Mouse (Mus musculus) bone marrow, adult 2 months (tissue): ENCODE measurements around the gene Ubqln1.

ENCODE experiments used
- CTCF ChIP-seq: fragments of 200-500 bp; IDR thresholded peaks from 2 replicates; pipeline ENCODE4 v1.5.1; 2011; ENCODE audit warnings: low read length, control low read depth; ENCODE audit not compliant: control insufficient read depth, insufficient read depth
- POLR2A ChIP-seq: fragments of 200-500 bp; IDR thresholded peaks from 2 replicates; pipeline ENCODE4 v1.6.1; 2011; ENCODE audit warnings: low read depth, mild to moderate bottlenecking, control low read depth, low read length, borderline replicate concordance; ENCODE audit not compliant: control insufficient read depth

DNA sequence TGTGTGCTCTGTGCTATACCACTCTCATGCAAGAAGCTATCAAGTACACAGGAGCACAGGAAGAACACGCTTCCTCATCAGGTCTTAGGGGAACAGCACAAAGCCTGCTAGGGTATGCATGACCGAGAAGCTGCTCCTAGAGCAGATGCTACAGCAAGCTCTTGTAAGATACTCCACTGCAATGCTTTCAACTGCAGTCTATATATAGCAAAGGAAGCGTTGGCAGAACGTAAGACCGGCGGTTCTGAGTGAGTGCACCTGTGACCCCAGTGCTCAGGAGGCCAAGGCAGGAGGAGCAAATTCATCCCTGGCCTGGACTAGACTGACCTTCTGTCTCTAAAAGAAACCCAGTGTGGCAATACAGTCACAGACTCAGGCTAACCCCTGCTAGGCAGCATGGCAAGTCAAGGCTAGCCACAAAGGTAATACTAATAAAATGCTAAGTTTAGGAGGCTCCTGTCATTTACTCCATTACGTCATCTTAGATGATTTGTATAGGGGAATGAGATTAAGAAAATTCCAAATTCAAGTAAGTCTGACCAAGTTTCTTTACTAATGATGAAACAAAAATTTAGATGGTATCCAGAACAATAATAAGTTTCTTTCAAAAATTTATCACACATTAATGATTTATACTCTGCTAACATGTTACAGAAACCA is 17.3 kb downstream of the Ubqln1 start:
- no peak for TF ChIP-seq CTCF
- no peak for TF ChIP-seq POLR2A
